Mouse (Mus musculus): ENCODE results near the gene 2210408I21Rik. TPM values are rescaled to one million over a fixed set of nuclear protein-coding genes. Genes with fewer than 3 reads are reported as not detected.

The 2210408I21Rik gene
- 2.0 and 4.3 TPM in 2 replicates for polyA plus RNA-seq (2012; rRNA removed)

GRCm38 (mm10) chr13:77134931-77135620 lies at the start of gene 2210408I21Rik, which contains the start of gene Slf1:
Gene 2210408I21Rik, plus strand, starts transcription at chr13:77135540.
Gene Slf1, minus strand, starts transcription at chr13:77135473.

Other genes starting within 250 kb of the 2210408I21Rik start
- 34.2 and 40.9 TPM in 2 replicates for gene Slf1, start 67 bp upstream of the 2210408I21Rik start, polyA plus RNA-seq (2012; rRNA removed)